Mouse (Mus musculus) spleen, postnatal 36 days (tissue): ENCODE data around the gene Nckap5.
"Not testable (repeated sequence)": the region's sequence is repeated elsewhere in the genome, so short reads cannot be mapped to it uniquely, and the experiment has no call there.

Source experiments
- DNase-seq, 2 experiments: peaks; one replicate each; pipeline ENCODE4 v3.0.0; 2022; ENCODE audit warnings: low spot score in 2 of 2, mixed read lengths in 1 of 2

The Nckap5 gene

GRCm38 (mm10) chr1:126830031-126830927, at the start of gene Nckap5:
Gene Nckap5, minus strand, starts transcription at chr1:126830799.
- peak in 1 of 2 experiments; percentile 14 for DNase-seq

GRCm38 (mm10) chr1:126877495-126877894, 46.9 kb upstream of the Nckap5 start:
- no peak for DNase-seq

DNA sequence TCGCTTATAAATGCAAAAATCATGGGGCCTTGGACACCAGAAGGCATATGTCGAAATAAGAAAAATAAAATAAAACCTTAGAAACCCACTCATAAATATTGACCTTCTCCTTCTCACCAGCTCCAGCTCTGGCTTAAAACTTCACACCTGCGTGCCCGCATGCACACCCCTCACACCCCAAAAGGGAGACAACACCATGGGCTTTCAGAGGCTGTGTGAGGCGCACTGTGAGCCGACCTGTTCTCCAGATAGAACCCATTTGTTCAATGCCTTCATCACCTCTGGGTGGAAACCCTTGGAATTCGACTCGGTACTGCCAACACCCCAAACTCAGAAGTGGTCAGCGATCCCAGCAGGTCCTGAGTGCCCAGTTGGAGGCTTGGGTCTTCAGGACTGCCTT, 37.8 kb upstream of the Nckap5 start:
- DNase-seq: no peak

GRCm38 (mm10) chr1:126867912-126868311, 37.3 kb upstream of the Nckap5 start:
- DNase-seq: no peak

GRCm38 (mm10) chr1:126865591-126866086, 35.0 kb upstream of the Nckap5 start:
- no peak for DNase-seq

DNA sequence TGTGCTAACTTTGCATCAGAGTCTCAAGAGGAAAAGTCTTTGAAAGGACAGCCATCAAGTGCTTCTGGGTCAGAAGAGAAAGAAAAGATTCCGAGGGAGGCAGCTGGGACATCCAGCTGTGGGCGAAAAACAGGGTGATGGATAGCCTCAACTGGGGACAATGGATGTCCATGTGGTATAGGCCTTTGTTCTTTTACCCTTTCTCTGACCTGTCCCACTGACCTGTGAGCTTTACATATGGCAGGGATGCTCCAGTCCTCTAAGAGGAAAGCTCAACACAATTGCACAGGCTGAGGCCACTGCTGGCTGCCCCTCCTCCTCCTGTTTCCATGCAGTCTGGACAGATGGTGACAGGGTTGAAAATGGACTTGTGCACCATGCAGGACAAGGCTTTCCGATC, 31.2 kb upstream of the Nckap5 start:
- DNase-seq: no peak

DNA sequence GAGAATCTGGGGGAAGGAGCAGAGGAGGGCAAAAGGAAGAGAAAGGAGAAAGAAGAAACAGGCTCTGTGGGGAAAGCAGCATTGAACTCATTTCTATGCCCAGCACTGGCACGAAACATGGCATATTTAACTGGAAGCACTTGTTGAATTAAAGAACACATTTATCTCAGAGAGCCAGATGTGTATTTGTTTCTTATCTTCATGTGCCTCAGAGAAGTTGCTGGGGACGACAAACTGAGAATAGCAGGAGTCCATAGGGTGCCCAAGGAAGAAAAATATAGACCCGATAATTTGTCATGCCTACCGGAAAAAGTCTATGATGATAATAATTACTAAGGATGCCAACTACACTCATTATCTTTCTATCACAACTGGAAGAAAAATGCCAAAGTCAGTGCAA, 29.9 kb upstream of the Nckap5 start:
- DNase-seq: no peak

DNA sequence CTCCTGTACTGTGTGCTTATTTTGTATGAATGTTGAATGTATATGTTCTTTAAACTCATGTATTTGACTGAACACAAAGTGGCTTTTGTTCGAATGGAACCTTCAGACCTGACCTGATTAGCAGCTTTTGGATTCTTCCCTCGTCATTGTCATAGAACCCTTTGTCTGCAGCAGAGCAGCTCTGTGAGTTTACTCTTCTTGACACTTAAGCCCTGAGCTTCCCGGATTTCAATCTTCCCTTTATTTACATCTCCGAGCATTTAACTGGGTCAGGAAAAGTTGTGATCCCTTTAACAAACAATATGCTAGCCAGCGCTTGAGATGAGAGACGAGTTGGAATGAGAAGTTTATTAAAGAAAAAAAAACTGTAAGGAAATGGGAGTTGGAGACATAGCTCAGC, 18.9 kb upstream of the Nckap5 start:
- no peak for DNase-seq

- DNase-seq: no peak
Measured at GRCm38 (mm10) chr1:126846317-126846716, 15.7 kb upstream of the Nckap5 start.

- DNase-seq: no peak
Measured at GRCm38 (mm10) chr1:126832885-126833284, 2.3 kb upstream of the Nckap5 start.

DNA sequence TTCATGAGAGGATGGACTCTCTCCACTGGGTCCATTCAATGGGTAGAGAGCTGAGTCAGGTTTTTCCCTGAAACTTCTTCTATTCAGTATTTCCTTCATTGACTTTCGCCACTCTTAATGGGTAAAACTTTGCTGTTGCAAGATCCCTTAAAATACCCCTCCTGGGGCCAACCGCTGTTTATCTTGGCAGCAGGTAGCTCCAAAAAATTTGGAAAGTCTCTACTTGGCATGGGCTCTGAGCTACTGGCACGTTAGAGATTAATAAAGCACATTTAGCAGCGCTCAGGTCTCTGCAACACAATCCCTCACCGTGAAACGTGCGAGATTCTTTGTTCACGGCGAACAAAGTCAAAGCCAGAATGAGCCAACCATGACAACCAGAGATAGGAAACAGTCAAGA, 1.6 kb downstream of the Nckap5 start:
- no peak for DNase-seq

- no peak for DNase-seq
Measured at GRCm38 (mm10) chr1:126824841-126825240, 5.8 kb downstream of the Nckap5 start.

DNA sequence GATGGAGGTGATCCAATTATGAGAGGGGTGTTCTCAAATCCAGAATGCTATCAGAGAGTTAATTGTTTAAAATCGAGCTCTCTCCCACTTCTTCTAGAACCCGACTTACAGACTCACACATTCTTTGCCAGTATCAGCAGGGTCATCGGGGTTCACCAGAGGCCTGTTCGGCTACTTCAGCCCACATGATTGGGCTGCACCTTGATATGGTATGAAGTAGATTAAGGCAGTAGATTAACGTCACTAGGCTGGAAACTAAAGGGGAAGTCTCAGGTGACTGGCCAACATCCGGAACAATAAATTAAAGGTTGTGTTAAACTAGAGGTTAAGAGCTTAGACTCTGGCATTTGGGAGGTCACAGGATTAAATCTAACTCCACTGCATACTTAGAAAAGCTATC, 8.4 kb downstream of the Nckap5 start:
- no peak for DNase-seq

DNA sequence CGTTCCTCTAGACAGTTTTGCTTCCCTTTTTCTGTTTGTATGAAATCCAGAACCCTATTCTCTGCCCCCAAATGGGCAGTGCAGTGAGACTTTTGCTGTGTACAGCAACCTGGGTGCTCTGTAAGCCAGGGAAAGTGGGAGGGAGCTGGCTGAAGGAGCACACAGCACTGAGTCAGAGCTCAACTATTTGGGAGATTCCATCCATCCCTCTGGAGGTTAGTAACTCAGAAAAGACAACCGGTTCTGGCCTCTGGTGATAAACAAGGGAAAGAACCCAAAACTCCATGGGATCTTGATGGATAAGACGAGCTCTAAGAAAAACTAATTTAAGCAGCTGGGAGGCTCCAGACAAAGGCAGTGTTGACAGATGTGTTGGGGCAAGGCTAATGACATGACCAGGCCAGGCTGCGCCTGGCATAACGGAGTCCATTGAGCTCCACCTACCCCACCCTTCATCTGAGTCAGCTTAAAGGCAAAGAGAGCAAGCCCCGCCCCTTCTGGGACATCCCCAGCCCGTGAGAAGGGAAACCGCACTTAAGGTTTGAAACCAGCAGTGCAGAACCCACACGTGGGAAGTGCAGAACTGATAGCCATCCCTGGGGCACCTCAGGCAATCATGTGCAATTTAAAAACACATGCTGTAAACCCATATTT, 13.1 kb downstream of the Nckap5 start:
- DNase-seq: peak; percentile 76 to 81

DNA sequence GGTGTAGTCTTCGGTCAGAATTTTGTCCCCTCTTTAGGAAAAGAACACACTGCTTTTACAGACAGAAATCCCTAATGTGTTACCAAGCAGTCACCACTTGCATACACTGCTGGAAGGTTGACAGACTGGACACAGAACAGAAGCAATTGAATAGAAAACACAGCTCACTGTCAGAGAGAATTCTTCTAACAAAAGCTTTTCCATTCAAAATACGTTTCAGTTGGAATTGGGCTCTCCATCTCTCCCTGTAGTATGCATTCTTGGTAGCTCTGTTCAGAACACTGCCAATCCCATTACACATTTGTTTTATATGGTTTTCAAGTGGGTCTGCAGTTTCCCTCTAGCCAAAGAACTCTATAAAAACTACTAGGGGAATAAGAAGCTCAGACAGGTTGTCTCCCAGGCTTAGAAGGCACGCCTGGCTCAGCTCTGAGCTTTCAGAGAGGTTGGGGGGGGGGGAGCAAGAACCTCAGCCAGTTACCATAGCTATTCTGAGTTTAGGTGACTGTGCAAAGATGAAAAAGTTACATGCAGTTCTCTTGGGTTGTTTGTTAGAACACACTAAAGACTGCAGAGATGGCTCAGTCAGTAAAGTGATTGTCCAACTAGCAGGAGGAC, 23.5 kb downstream of the Nckap5 start:
- no peak for DNase-seq

DNA sequence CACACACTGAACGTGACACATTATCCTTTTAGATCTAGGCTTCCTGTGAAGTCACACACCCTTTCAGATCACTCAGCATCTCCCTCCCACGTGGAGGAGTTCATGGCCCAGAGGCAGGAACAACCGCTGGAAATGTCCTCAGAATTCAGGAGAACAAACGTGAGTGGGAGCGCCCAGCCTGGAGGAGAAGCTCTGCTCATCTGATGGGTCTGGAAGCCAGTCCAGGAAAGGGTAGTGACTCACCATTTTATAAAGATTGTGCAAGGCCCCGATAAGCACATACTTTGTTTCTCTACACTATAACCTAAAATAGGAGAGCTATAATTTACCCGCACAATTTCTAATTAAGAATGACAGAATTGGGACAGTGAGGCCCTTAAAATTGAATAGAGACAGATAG, 24.1 kb downstream of the Nckap5 start:
- no peak for DNase-seq

DNA sequence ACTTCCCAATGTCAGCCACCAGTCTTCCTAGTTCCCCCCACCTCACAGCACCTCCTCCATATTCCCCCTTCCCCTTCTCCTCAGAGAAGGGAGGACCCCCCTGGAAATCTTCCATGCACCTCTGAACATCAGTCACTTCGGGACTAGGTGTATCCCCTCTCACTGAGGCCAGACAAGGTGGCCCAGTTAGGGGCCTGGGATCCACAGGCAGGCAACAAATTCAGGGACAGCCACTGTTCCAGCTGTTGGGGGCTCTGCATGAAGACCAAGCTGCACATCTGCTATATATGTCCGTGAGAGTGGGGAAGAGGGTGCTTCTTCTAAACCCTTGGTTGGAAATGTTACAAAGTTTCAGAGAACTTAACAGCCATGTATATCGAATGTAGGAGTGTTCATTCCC, 28.2 kb downstream of the Nckap5 start:
- DNase-seq: no peak

DNA sequence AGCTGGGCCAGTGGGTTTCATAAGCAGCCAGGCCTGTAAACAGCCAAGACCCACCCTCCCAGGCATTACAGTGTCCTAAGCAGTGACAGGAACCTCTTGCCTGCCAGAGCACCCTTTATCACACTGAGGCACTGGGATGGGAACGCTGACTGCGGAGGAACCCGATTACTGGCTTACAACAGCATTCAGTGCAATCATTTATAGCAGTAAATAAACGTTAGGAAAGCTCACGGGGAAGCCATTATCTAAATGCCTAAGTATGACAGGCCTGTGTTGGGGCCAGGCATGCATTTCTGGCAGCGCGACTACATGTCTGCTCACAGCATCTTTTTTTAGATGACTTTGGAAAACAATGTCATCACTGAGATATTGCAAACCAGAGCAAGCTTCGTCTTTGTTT, 28.9 kb downstream of the Nckap5 start:
- no peak for DNase-seq

- DNase-seq: no peak
Measured at GRCm38 (mm10) chr1:126799379-126799798, 31.2 kb downstream of the Nckap5 start.

- DNase-seq: not testable (repeated sequence)
Measured at GRCm38 (mm10) chr1:126780354-126780941, 50.2 kb downstream of the Nckap5 start.

GRCm38 (mm10) chr1:126773947-126774346, 56.7 kb downstream of the Nckap5 start:
- DNase-seq: not testable (repeated sequence)

GRCm38 (mm10) chr1:126766971-126767370, 63.6 kb downstream of the Nckap5 start:
- DNase-seq: no peak
